ENCODE assay signal across 8 mouse cellular contexts in genomic region chr13:18947686-18948085, GRCm38 (mm10). TPM values are rescaled to one million over a fixed set of nuclear protein-coding genes. Genes with fewer than 3 reads are reported as not detected.
A peak's percentile ranks its signal among the peaks of the same experiment; 100 is the strongest.
DNase-seq lines count a peak whose midpoint lies in the region; ATAC-seq and TF ChIP-seq lines count a peak whose summit lies in the region.

No protein-coding gene starts in this region.

- peaks cover 8% of the 10 kb centered on the region for H3K4me1 ChIP-seq in heart, postnatal 0 days (ENCODE audit: control insufficient read depth, insufficient read depth)
- H3K4me1 ChIP-seq in heart, adult 2 months (ENCODE audit: control insufficient read depth, insufficient read depth, low read length), result no peaks in the 10 kb centered on the region
- H3K4me1 ChIP-seq in forebrain, postnatal 0 days (ENCODE audit: insufficient read depth), result 0 out of 2 replicates have a peak, but pooled peaks cover 13% of the 10 kb centered on the region

- H3K9ac ChIP-seq in heart, postnatal 0 days (replicated peaks; ENCODE audit: low read depth, low read length), result no peak overlapping the region
- H3K9ac ChIP-seq in heart, adult 2 months (ENCODE audit: low read depth, low read length), result no peak overlapping the region
- peak overlapping the region; percentile 90 for H3K9ac ChIP-seq in forebrain, postnatal 0 days

- no peaks in the 10 kb centered on the region for H3K79me2 ChIP-seq in heart, adult 2 months (replicated peaks; ENCODE audit: control insufficient read depth, insufficient read depth, low read length)

- no peak for TF ChIP-seq CTCF in heart, postnatal 0 days (IDR thresholded peaks at IDR 0.05; ENCODE audit: low read depth)
- no peak for TF ChIP-seq CTCF in heart, adult 2 months (IDR thresholded peaks at IDR 0.05)
- TF ChIP-seq CTCF in forebrain, postnatal 0 days (IDR thresholded peaks at IDR 0.05; ENCODE audit: low read depth), result no peak

- H3K4me3 ChIP-seq in heart, postnatal 0 days (ENCODE audit: low read depth, low read length), result peak overlapping the region; percentile 55
- H3K4me3 ChIP-seq in heart, adult 2 months, result no peak overlapping the region
- H3K4me3 ChIP-seq in forebrain, postnatal 0 days (ENCODE audit: low read depth, low read length), result peak overlapping the region; percentile 87

- no peak for DNase-seq in heart, postnatal 0 days (ENCODE audit: low spot score)
- no peak for DNase-seq in heart, adult 2 months
- DNase-seq in cerebellum, adult 18-20 months, result peak; percentile 47 to 50
- no peak for DNase-seq in forebrain, postnatal 0 days
- DNase-seq in spleen, postnatal 4 days (ENCODE audit: low spot score in 2 of 2), result no peak
- no peak for DNase-seq in spleen, adult 12 weeks (ENCODE audit: low spot score)
- no peak for DNase-seq in T-cell, adult 2 months (ENCODE audit: low spot score)

- peak overlapping the region; percentile 98 for H3K4me2 ChIP-seq in heart, postnatal 0 days (ENCODE audit: low read depth, low read length)
- H3K4me2 ChIP-seq in forebrain, postnatal 0 days (ENCODE audit: low read depth), result peak overlapping the region; percentile 65

- ATAC-seq in heart, postnatal 0 days (ENCODE audit: insufficient read depth, low read depth), result no peak
- no peak; the same call in 1 of the 2 replicates for ATAC-seq in forebrain, postnatal 0 days
- peak; percentile 25; the same call in 1 of the 2 replicates for ATAC-seq in megakaryocyte-erythroid progenitor cell, adult 5-6 weeks (replicated peaks; ENCODE audit: low FRiP score, low TSS enrichment, poor library complexity, severe bottlenecking)

- no peaks in the 10 kb centered on the region for H3K9me3 ChIP-seq in heart, postnatal 0 days (replicated peaks; ENCODE audit: control insufficient read depth, low read length)
- H3K9me3 ChIP-seq in forebrain, postnatal 0 days (ENCODE audit: low read length), result no peaks in the 10 kb centered on the region

- intact Hi-C loops in heart, adult 2 months (cut with DNase I), result loop anchor here (10.0 kb wide), 1 partner anchor 157 kb away; no protein-coding TSS in a partner anchor

- H3K27me3 ChIP-seq in heart, postnatal 0 days (ENCODE audit: control insufficient read depth, insufficient read depth, low read length), result peaks cover 20% of the 10 kb centered on the region
- peaks cover 2% of the 10 kb centered on the region; the same call in 1 of the 2 replicates for H3K27me3 ChIP-seq in heart, adult 2 months (ENCODE audit: control insufficient read depth, insufficient read depth, low read length)
- no peaks in the 10 kb centered on the region for H3K27me3 ChIP-seq in forebrain, postnatal 0 days (ENCODE audit: insufficient read depth, low read length)

- WGBS in heart, postnatal 0 days, result 16% methylated on average over 5 of the region's 5 CpGs
- WGBS in heart, adult 2 months, result 22% methylated on average over 5 of the region's 5 CpGs
- WGBS in forebrain, postnatal 0 days, result 18% methylated on average over 5 of the region's 5 CpGs

- TF ChIP-seq EP300 in heart, postnatal 0 days (IDR thresholded peaks at IDR 0.05; ENCODE audit: low read depth), result no peak
- TF ChIP-seq EP300 in heart, adult 2 months (IDR thresholded peaks at IDR 0.05; ENCODE audit: insufficient read depth, low read depth, low read length), result no peak

- H3K27ac ChIP-seq in heart, postnatal 0 days (ENCODE audit: low read depth), result no peak overlapping the region
- no peak overlapping the region for H3K27ac ChIP-seq in heart, adult 2 months
- H3K27ac ChIP-seq in forebrain, postnatal 0 days (ENCODE audit: low read depth, low read length), result peak overlapping the region; percentile 82

- TF ChIP-seq POLR2A in heart, adult 2 months (IDR thresholded peaks at IDR 0.05; ENCODE audit: insufficient read depth, low read depth, low read length), result no peak

- no peaks in the 10 kb centered on the region for H3K36me3 ChIP-seq in heart, postnatal 0 days (replicated peaks; ENCODE audit: control insufficient read depth, insufficient read depth, low read length)
- no peaks in the 10 kb centered on the region for H3K36me3 ChIP-seq in heart, adult 2 months (ENCODE audit: control insufficient read depth, insufficient read depth, low read length)
- no peaks in the 10 kb centered on the region for H3K36me3 ChIP-seq in forebrain, postnatal 0 days (ENCODE audit: insufficient read depth)

RNA-seq across cellular contexts. Expression of gene Amph, which starts 0.3 kb away (rescaled TPM):
- total RNA-seq in heart, postnatal 0 days (2014; rRNA removed; ENCODE audit: low replicate concordance), result 0.08 and 0.42 TPM in 2 replicates
- 0.18 and 0.19 TPM in 2 replicates for polyA plus RNA-seq in heart, postnatal 0 days (2015; fragmentation: Nextera tagmentation; extraction: Ambion mirVana)
- 1 to 10 TPM in 1 of 2 experiments, under 1 TPM in 1; 0.94 to 1.3 TPM for total RNA-seq in heart, adult 2 months (2021)
- 1.1 and 1.3 TPM in 2 replicates for polyA plus RNA-seq in heart, adult 2 months (2012; rRNA removed)
- total RNA-seq in forebrain, postnatal 0 days (2014; rRNA removed), result 113 and 118 TPM in 2 replicates
- 55.8 and 67.8 TPM in 2 replicates for polyA plus RNA-seq in forebrain, postnatal 0 days (2015; fragmentation: Nextera tagmentation; extraction: Ambion mirVana)
- not detected in 2 replicates for total RNA-seq in megakaryocyte-erythroid progenitor cell, adult 5-6 weeks (2014; fragmentation: Nextera tagmentation)
- not detected in 2 replicates for total RNA-seq in megakaryocyte-erythroid progenitor cell, adult 5-6 weeks (2017)

Comparison
In these comparisons a context has a peak if more than half of its experiments do, and no peak if none do; other contexts are left out.
1. DNase-seq: peak in cerebellum, adult 18-20 months (2 of 2); none in heart, postnatal 0 days (single experiment), heart, adult 2 months (0 of 2), forebrain, postnatal 0 days (single experiment), spleen, postnatal 4 days (0 of 2), spleen, adult 12 weeks (single experiment) and T-cell, adult 2 months (single experiment).
2. RNA of gene Amph, which starts 0.3 kb away (total RNA-seq): 113 to 118 TPM in forebrain, postnatal 0 days; 0.94 to 1.3 TPM in heart, adult 2 months, 0.08 to 0.42 TPM in heart, postnatal 0 days and not detected in megakaryocyte-erythroid progenitor cell, adult 5-6 weeks; every median in the first group is over 10 times any median in the second.